Mouse (Mus musculus): ENCODE measurements at regions not wholly inside any gene's neighbourhood (a gene's known extent, or its start where the extent isn't known, plus 50 kb on each side); places are given as distances from the start of the nearest gene placed in this dataset.

- ATAC-seq (ENCODE audit: low read depth), result peak; percentile 63
- Histone ChIP-seq H3K9ac (ENCODE audit: low read length) (no peak overlapping the region), H3K4me1 (replicated peaks; ENCODE audit: control insufficient read depth, insufficient read depth, low read length) (peaks cover 21% of the 10 kb centered on the region), H3K4me3 (ENCODE audit: low read length) (no peak overlapping the region), H3K9me3 (ENCODE audit: control insufficient read depth, low read length) (no peaks in the 10 kb centered on the region), H3K36me3 (ENCODE audit: control insufficient read depth, insufficient read depth, low read length) (no peaks in the 10 kb centered on the region), H3K27me3 (ENCODE audit: control insufficient read depth, insufficient read depth, low read depth, low read length) (no peaks in the 10 kb centered on the region), H3K27ac (ENCODE audit: low read length) (no peak overlapping the region), H3K4me2 (ENCODE audit: low read depth, low read length) (0 out of 2 replicates have a peak overlapping the region, but pooled peaks have one; percentile 0)
- 27% methylated on average over 11 of the region's 11 CpGs for WGBS
Measured at GRCm38 (mm10) chr14:33824421-33824874, 98.9 kb upstream of the Gdf10 start.

- H3K36me3 ChIP-seq (ENCODE audit: control insufficient read depth, insufficient read depth, low read length), result no peaks in the 10 kb centered on the region
- peaks cover 21% of the 10 kb centered on the region for H3K4me1 ChIP-seq (replicated peaks; ENCODE audit: control insufficient read depth, insufficient read depth, low read length)
- no peaks in the 10 kb centered on the region for H3K27me3 ChIP-seq (ENCODE audit: control insufficient read depth, insufficient read depth, low read depth, low read length)
- 42% methylated on average over 12 of the region's 12 CpGs for WGBS
- no peak overlapping the region for H3K9ac ChIP-seq (ENCODE audit: low read length)
- no peak overlapping the region for H3K4me3 ChIP-seq (ENCODE audit: low read length)
- no peaks in the 10 kb centered on the region for H3K9me3 ChIP-seq (ENCODE audit: control insufficient read depth, low read length)
- H3K27ac ChIP-seq (ENCODE audit: low read length), result no peak overlapping the region
- no peak overlapping the region for H3K4me2 ChIP-seq (ENCODE audit: low read depth, low read length)
- ATAC-seq (ENCODE audit: low read depth), result peak; percentile 57
Measured at GRCm38 (mm10) chr14:33826003-33826644, 97.3 kb upstream of the Gdf10 start.

- peak; percentile 46 for ATAC-seq (ENCODE audit: low read depth)
- no peak overlapping the region for H3K4me2 ChIP-seq (ENCODE audit: low read depth, low read length)
- H3K4me1 ChIP-seq (replicated peaks; ENCODE audit: control insufficient read depth, insufficient read depth, low read length), result peaks cover 7% of the 10 kb centered on the region
- no peaks in the 10 kb centered on the region for H3K27me3 ChIP-seq (ENCODE audit: control insufficient read depth, insufficient read depth, low read depth, low read length)
- no peak overlapping the region for H3K4me3 ChIP-seq (ENCODE audit: low read length)
- H3K9ac ChIP-seq (ENCODE audit: low read length), result no peak overlapping the region
- 21% methylated on average over 14 of the region's 14 CpGs for WGBS
- H3K9me3 ChIP-seq (ENCODE audit: control insufficient read depth, low read length), result no peaks in the 10 kb centered on the region
- H3K27ac ChIP-seq (ENCODE audit: low read length), result no peak overlapping the region
- no peaks in the 10 kb centered on the region for H3K36me3 ChIP-seq (ENCODE audit: control insufficient read depth, insufficient read depth, low read length)
Measured at GRCm38 (mm10) chr14:33832650-33833319, 90.6 kb upstream of the Gdf10 start.

GRCm38 (mm10) chr14:33836341-33836740 is 87.0 kb upstream of the Gdf10 start:
- Histone ChIP-seq H3K36me3 (ENCODE audit: control insufficient read depth, insufficient read depth, low read length) (no peaks in the 10 kb centered on the region), H3K4me1 (replicated peaks; ENCODE audit: control insufficient read depth, insufficient read depth, low read length) (peaks cover 7% of the 10 kb centered on the region), H3K9ac (ENCODE audit: low read length) (no peak overlapping the region), H3K4me3 (ENCODE audit: low read length) (no peak overlapping the region), H3K27me3 (ENCODE audit: control insufficient read depth, insufficient read depth, low read depth, low read length) (no peaks in the 10 kb centered on the region), H3K9me3 (ENCODE audit: control insufficient read depth, low read length) (no peaks in the 10 kb centered on the region), H3K27ac (ENCODE audit: low read length) (no peak overlapping the region), H3K4me2 (ENCODE audit: low read depth, low read length) (no peak overlapping the region)
- ATAC-seq (ENCODE audit: low read depth), result peak; percentile 54
- 40% methylated on average over 11 of the region's 11 CpGs for WGBS

GRCm38 (mm10) chr14:33841821-33842220 is 81.6 kb upstream of the Gdf10 start:
- Histone ChIP-seq H3K4me2 (ENCODE audit: low read depth, low read length) (no peak overlapping the region), H3K4me1 (replicated peaks; ENCODE audit: control insufficient read depth, insufficient read depth, low read length) (no peaks in the 10 kb centered on the region; the same call in 1 of the 2 replicates), H3K27me3 (ENCODE audit: control insufficient read depth, insufficient read depth, low read depth, low read length) (no peaks in the 10 kb centered on the region), H3K9me3 (ENCODE audit: control insufficient read depth, low read length) (no peaks in the 10 kb centered on the region), H3K9ac (ENCODE audit: low read length) (no peak overlapping the region), H3K27ac (ENCODE audit: low read length) (no peak overlapping the region), H3K36me3 (ENCODE audit: control insufficient read depth, insufficient read depth, low read length) (no peaks in the 10 kb centered on the region), H3K4me3 (ENCODE audit: low read length) (no peak overlapping the region)
- WGBS, result 68% methylated on average over 6 of the region's 6 CpGs
- no peak for ATAC-seq (ENCODE audit: low read depth)

GRCm38 (mm10) chr14:33853499-33853898 is 69.9 kb upstream of the Gdf10 start:
- ATAC-seq (ENCODE audit: low read depth), result no peak
- no peak overlapping the region for H3K9ac ChIP-seq (ENCODE audit: low read length)
- H3K9me3 ChIP-seq (ENCODE audit: control insufficient read depth, low read length), result no peaks in the 10 kb centered on the region
- no peak overlapping the region for H3K4me3 ChIP-seq (ENCODE audit: low read length)
- H3K27me3 ChIP-seq (ENCODE audit: control insufficient read depth, insufficient read depth, low read depth, low read length), result no peaks in the 10 kb centered on the region
- H3K27ac ChIP-seq (ENCODE audit: low read length), result no peak overlapping the region
- WGBS, result 77% methylated on average over 3 of the region's 3 CpGs
- H3K4me2 ChIP-seq (ENCODE audit: low read depth, low read length), result no peak overlapping the region
- no peaks in the 10 kb centered on the region for H3K4me1 ChIP-seq (replicated peaks; ENCODE audit: control insufficient read depth, insufficient read depth, low read length)
- H3K36me3 ChIP-seq (ENCODE audit: control insufficient read depth, insufficient read depth, low read length), result no peaks in the 10 kb centered on the region

GRCm38 (mm10) chr14:33854181-33854580 is 69.2 kb upstream of the Gdf10 start:
- 77% methylated on average over 6 of the region's 6 CpGs for WGBS

DNA sequence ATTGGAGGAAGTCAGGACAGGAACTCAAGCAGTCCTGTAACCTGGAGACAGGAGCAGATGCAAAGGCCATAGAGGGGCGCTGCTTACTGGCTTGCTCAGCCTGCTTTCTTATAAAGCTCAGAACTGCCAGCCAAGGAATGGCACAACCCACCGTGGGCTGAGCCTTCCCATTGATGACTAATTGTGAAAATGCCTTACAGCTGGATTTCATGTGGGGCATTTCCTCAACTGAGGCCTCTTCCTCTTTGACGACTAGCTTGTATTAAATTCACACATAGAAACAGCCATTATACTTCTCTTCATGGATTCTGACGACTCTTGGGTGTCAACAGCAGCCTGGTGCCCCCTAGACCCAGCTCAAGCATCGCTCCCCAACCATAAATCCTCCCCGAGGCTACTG is 66.4 kb upstream of the Gdf10 start:
- H3K4me1 ChIP-seq (replicated peaks; ENCODE audit: control insufficient read depth, insufficient read depth, low read length), result no peaks in the 10 kb centered on the region
- no peak overlapping the region for H3K9ac ChIP-seq (ENCODE audit: low read length)
- no peaks in the 10 kb centered on the region for H3K27me3 ChIP-seq (ENCODE audit: control insufficient read depth, insufficient read depth, low read depth, low read length)
- no peak overlapping the region for H3K4me2 ChIP-seq (ENCODE audit: low read depth, low read length)
- no peaks in the 10 kb centered on the region for H3K36me3 ChIP-seq (ENCODE audit: control insufficient read depth, insufficient read depth, low read length)
- H3K4me3 ChIP-seq (ENCODE audit: low read length), result no peak overlapping the region
- 70% methylated on average over 6 of the region's 6 CpGs for WGBS
- no peak for ATAC-seq (ENCODE audit: low read depth)
- H3K27ac ChIP-seq (ENCODE audit: low read length), result no peak overlapping the region
- no peaks in the 10 kb centered on the region for H3K9me3 ChIP-seq (ENCODE audit: control insufficient read depth, low read length)

More at GRCm38 (mm10) chr14:33854181-33854580, 69.2 kb upstream of the Gdf10 start:
- no peak overlapping the region for H3K9ac ChIP-seq (ENCODE audit: low read length)
- no peaks in the 10 kb centered on the region for H3K27me3 ChIP-seq (ENCODE audit: control insufficient read depth, insufficient read depth, low read depth, low read length)
- no peaks in the 10 kb centered on the region for H3K4me1 ChIP-seq (replicated peaks; ENCODE audit: control insufficient read depth, insufficient read depth, low read length)
- no peaks in the 10 kb centered on the region for H3K36me3 ChIP-seq (ENCODE audit: control insufficient read depth, insufficient read depth, low read length)
- H3K4me3 ChIP-seq (ENCODE audit: low read length), result no peak overlapping the region
- H3K4me2 ChIP-seq (ENCODE audit: low read depth, low read length), result no peak overlapping the region
- ATAC-seq (ENCODE audit: low read depth), result no peak
- H3K9me3 ChIP-seq (ENCODE audit: control insufficient read depth, low read length), result no peaks in the 10 kb centered on the region
- no peak overlapping the region for H3K27ac ChIP-seq (ENCODE audit: low read length)

GRCm38 (mm10) chr14:33864796-33865195 is 58.6 kb upstream of the Gdf10 start:
- 85% methylated on average over 1 of the region's 1 CpGs for WGBS
- ATAC-seq (ENCODE audit: low read depth), result no peak
- H3K27me3 ChIP-seq (ENCODE audit: control insufficient read depth, insufficient read depth, low read depth, low read length), result no peaks in the 10 kb centered on the region

More at GRCm38 (mm10) chr14:33864796-33865195, 58.6 kb upstream of the Gdf10 start:
- H3K4me3 ChIP-seq (ENCODE audit: low read length), result no peak overlapping the region
- H3K9me3 ChIP-seq (ENCODE audit: control insufficient read depth, low read length), result no peaks in the 10 kb centered on the region
- H3K9ac ChIP-seq (ENCODE audit: low read length), result no peak overlapping the region
- no peaks in the 10 kb centered on the region for H3K36me3 ChIP-seq (ENCODE audit: control insufficient read depth, insufficient read depth, low read length)
- H3K27ac ChIP-seq (ENCODE audit: low read length), result 0 out of 2 replicates have a peak overlapping the region, but pooled peaks have one; percentile 20
- H3K4me2 ChIP-seq (ENCODE audit: low read depth, low read length), result no peak overlapping the region
- no peaks in the 10 kb centered on the region; the same call in 1 of the 2 replicates for H3K4me1 ChIP-seq (replicated peaks; ENCODE audit: control insufficient read depth, insufficient read depth, low read length)

Measured in lung, embryonic 16.5 days (tissue).